Mouse (Mus musculus) hematopoietic stem cell, adult 5-6 weeks (primary cell): ENCODE results near the gene Plk1. TPM values are rescaled to one million over a fixed set of nuclear protein-coding genes. Genes with fewer than 3 reads are reported as not detected.

Experiments used
- ATAC-seq, 2 experiments: fragments of 125-278 bp in 1 of 2; replicated peaks in 1 of 2; 2 replicates each; pipeline ENCODE4 v1.8.0; 2016 to 2017; ENCODE audit warnings: inconsistent platforms in 2 of 2, mild to moderate bottlenecking in 2 of 2, moderate number of reproducible peaks in 2 of 2, low read depth in 1 of 2, moderate TSS enrichment in 1 of 2; ENCODE audit not compliant: low FRiP score in 2 of 2, poor library complexity in 2 of 2, severe bottlenecking in 2 of 2, insufficient read depth in 1 of 2, low TSS enrichment in 1 of 2
- total RNA-seq: library from RNA; stranded (forward); fragments of 172-1452, 232-1000 nt; gene quantifications from 2 replicates; pipeline ENCODE4 v1.2.3, GENCODE M21; 2017

Gene Plk1
- 26.5 and 43.2 TPM in 2 replicates for total RNA-seq

DNA sequence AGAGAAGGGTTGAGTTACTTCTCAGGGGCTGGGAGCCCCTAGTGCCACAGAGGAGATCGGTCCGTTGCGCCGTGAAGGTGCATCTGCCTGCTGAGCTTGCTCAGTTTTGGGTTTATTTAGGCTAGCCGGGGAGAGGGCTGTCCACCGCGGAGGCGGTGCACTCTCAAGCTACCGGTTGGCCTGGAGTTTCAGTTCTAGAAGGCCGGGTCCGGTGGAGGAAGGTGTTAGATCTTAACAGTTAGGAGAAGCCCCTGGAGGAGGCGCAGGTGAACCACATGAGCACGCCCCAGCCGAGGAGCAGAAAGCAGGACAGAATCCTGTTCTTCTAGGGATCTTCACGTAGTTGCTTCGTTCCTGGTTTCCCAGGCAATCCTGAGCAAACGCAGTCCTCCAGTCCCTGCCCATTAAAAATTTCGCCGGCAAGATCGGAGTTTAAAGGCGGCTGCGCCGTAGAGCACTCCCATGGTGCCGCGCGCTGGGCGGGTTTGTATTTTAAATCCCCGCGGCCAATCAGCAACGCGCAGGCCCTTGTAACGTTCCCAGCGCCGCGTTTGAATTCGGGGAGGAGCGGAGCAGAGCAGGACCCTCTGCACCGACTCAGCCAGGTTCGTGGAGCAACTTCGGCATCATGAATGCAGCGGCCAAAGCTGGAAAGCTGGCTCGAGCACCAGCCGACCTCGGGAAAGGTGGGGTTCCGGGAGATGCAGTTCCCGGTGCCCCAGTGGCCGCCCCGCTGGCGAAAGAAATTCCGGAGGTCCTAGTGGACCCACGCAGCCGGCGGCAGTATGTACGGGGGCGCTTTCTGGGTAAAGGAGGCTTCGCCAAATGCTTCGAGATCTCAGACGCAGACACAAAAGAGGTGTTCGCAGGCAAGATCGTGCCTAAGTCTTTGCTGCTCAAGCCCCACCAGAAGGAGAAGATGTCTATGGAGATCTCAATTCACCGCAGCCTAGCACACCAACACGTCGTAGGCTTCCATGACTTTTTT is at the start of gene Plk1:
TSS of gene Plk1 (plus strand) at position 525 of the 988 bp plus-strand sequence.
- peak; percentile 83 for ATAC-seq

DNA sequence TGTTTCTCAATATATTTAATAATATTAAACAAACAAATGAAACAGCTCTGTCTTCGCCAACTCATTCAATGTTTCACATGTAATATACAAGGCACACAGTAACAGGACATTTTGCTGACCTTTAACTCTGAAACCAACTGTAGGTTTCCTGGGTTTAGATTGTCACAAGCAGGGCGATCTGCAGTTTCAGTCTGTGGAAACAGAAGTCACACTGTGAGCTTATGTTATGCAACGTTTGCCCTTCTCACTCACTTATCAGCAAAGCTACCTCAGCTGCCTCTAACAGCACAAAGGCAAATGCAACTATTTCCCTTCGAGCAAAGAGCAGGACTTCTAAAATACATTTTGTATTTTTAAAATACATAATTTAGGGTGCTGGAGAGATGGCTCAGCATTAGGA is 35.7 kb upstream of the Plk1 start:
- ATAC-seq: no peak

DNA sequence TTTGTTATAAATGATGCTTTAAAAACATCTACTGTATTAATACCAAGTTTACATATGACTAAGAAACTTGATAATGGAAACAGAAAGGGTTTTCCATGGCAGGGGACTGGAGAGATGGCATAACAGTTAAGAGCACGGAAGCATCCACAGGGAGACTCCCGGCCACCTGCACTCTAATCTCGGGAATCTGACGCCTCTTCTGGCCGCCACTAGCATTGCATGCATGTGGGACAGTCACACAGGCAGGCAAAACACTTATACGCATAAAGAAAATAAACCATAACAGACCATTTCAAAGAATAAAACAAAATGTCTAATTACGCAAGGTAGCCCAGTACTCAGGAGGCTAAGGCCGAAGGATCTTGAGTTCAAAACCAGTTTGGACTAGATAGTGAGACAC is 33.6 kb upstream of the Plk1 start:
- ATAC-seq: no peak

- ATAC-seq: no peak
Observed at GRCm38 (mm10) chr7:122126946-122127345, 32.3 kb upstream of the Plk1 start.

- no peak for ATAC-seq
Observed at GRCm38 (mm10) chr7:122131834-122132233, 27.4 kb upstream of the Plk1 start.

DNA sequence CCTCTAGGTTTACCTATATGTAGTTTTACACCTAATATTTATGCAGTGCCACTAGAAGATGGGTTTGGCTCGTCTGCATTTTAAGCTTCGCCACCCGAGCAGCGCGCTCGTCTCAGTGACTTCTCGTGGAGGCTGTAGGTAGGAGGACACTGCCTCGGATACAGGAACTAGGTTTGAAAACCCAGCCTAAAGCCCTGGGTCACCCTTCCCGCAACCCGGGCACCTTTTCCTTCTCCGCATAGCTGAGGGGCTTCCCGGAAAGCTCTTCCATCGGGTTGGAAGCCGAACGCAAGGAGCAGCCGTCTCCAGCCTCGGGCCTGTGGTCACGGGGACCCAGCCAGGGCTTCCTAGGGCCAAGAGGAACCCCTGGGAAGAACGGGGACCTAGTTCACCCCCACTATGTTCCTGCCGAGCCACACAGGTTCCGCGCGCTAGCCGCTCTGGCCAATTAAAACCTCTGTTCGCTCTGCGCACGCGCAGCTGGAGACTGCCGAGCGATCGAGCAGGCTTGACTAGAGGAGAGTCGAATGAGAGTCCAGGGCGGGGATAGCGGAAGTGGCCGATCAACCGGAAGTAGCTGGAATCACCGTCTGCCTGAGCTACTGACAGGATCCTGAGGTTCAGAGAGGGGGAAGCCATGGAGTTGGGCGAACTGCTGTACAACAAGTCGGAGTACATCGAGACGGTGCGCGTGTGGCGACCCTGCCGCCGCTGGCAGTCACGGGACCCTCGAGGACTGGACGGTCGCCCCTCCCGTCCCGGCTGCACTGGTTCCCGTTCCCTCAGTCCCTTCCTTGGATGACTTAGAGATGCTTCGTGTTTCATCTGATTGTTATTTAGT is 26.5 kb upstream of the Plk1 start, which contains the start of the genes Palb2 and Dctn5:
TSS of gene Palb2 (minus strand) at position 489 of the 841 bp plus-strand sequence.
TSS of gene Dctn5 (plus strand) at position 545 of the 841 bp plus-strand sequence.
- peak; percentile 97 to 98 for ATAC-seq

DNA sequence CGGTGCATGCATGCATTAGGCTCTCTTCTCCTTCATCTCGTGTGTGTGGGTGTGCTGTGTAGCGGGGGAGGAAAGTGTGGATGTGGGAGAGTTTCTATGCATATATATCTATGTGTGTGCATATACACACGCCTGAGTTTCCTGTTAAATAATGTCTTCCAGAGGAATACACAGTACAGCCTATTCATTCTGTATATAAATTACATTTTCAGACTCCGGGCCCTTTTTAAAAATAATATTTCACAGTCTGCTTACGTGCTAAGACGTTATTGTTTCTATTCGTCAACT is 26.0 kb upstream of the Plk1 start:
- ATAC-seq: no peak

DNA sequence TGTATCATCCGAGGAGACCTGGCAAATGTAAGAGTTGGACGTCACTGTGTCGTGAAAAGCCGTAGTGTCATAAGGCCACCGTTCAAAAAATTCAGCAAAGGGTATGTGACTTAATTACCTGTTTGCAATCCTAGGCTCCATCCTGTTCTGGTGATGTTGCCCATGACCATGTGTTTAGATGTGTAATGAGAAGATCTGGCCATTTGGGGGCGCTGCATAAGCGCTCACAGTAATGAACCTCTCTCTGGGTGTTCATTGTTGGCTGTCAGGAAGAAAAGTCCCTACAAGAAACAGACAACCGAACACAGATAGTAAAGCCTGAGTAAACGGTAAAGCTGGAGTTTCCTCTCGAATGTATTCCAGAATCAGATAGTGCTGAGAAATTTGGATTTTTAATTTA is 24.2 kb upstream of the Plk1 start:
- ATAC-seq: no peak

DNA sequence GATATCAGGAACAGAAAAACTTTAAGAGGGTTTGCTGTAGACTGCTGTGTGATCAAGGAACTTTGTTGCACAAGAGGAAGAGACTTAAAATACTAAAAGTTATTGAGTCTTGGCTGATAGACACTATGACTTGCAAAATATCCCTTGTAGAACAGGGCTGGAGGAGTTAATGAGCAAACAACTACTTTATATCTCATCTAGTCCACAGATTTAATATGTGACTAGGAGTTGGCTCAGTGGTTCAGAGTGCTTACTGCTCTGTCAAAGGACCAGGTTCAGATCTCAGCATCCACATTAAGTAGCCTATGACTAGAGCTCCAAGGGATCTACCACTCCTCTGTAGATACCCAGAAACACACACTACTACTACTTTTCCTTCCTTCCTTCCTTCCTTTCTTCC is 22.2 kb upstream of the Plk1 start:
- ATAC-seq: no peak

DNA sequence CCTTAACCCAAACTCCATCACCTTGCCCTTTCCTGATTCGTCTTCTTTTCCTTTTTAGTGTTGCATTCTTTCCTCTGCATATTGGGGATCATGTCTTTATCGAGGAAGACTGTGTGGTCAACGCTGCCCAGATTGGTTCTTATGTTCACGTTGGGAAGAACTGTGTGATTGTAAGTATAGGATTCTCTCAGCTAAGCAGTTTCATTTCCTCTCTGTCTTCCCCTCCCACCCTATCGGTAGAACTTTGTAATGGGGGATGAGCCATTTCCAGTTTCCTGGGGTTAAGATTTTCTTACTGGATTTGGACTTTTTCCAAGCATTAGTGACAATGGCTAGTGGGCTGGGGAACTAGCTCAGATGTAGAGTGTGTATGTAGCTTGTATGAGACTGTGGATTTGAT is 21.0 kb upstream of the Plk1 start:
- no peak for ATAC-seq

DNA sequence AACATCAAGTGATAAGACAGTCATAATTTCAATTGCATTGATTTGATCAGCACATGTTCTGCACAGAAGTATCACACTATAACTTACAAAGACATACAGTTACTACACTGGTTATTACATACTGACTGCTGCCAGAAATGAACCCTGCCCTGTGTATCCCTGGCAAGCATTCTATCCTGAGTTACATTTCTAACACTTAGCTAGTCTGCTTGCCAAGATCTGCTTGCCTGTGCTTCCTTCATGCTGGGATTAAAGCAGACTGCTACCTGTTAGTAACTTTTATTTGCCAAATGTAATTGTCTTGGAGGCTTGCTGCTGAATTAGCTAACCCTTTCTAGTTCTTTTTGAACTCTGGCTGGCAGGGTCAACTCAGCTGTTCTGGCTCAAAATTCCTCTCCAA is 18.2 kb upstream of the Plk1 start:
- ATAC-seq: no peak

- ATAC-seq: no peak
Observed at GRCm38 (mm10) chr7:122152473-122152872, 6.8 kb upstream of the Plk1 start.

DNA sequence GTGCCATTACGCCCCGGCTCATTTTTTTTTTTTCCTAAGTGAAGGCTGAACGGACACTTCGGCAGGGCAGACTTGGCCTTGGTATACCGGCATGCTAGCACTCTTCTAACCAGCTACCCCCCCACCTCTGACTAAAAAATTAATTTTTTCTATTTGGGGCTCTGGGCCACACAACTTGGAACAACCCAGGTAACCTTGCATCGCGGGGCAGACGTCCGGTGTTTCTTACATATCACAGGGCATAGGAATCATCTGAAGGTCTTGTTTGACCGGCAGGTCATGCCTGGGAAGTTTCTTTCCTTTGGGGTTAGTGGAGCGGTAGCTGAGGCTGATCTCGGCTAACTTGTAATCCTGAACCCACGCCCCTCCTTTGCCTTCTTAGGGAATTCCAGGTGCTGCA is 751 bp upstream of the Plk1 start:
- ATAC-seq: no peak

- ATAC-seq: no peak
Observed at GRCm38 (mm10) chr7:122160037-122160436, 798 bp downstream of the Plk1 start.

- no peak for ATAC-seq
Observed at GRCm38 (mm10) chr7:122163766-122164165, 4.5 kb downstream of the Plk1 start.

DNA sequence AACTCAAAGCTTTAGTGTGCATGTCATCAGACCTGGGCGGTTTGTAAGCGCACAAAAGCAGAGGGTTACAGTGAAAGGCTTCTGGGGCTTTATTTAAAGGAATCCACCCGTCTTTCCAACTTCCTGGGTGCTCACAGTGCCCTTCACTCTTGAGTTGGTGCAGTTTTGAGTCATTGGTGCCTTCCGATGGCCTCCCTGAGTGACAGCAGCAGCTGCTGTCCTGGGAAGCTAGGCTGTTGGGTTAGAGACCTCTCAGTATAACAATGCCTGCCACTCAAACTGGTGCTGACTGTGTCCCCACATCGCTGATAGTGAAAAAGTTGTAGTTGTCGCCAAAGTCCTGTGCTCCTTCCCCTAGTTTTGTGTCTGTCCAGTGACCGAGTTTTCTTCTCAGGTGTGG is 8.0 kb downstream of the Plk1 start:
- no peak for ATAC-seq

GRCm38 (mm10) chr7:122170705-122171104 is 11.5 kb downstream of the Plk1 start:
- ATAC-seq: no peak

GRCm38 (mm10) chr7:122171613-122172012 is 12.4 kb downstream of the Plk1 start:
- peak; percentile 43 to 56 for ATAC-seq
